7 mouse cellular contexts compared by ENCODE assay signal in the genomic region with DNA sequence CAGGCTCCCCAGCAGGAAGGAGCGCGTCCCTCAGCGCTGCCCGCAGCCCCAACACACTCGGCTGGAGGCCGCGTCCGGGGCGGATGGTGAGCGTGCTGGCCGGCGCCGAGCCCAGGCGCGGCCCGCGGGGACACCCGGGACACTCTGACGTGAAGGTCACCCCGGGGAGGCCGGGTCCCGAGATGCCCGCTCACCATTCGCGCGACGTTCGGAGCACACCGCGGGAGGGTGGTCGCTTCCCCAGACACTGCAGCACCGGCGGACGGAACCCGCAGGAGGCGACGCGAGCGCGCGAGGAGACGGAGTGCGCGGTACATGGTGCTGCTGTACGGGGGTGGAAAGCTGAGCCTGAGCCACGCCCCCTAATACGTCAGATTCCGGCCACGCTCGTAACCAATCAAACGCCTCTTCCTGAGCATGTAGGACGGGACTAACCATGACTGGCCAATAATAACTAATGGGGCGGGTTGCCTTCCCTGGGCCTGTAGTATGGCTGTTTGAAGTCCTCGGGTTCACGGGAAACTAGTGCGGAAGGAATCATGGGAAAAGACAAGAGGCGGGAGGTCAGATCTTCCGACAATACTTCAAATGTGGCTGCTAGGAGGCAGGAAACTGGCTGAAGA. TPM values are rescaled to one million over a fixed set of nuclear protein-coding genes. Genes with fewer than 3 reads are reported as not detected.
DNase-seq lines count a peak whose midpoint lies in the region; ATAC-seq lines count a peak whose summit lies in the region.

A gene (minus strand): TSS at position 379 of the 623 bp plus-strand sequence.

- no peaks in the 10 kb centered on the region for H3K9me3 ChIP-seq in embryonic facial prominence, embryonic 12.5 days
- H3K9me3 ChIP-seq in limb, embryonic 11.5 days (ENCODE audit: control insufficient read depth, low read length), result no peaks in the 10 kb centered on the region
- no peaks in the 10 kb centered on the region for H3K9me3 ChIP-seq in midbrain, embryonic 14.5 days (ENCODE audit: control insufficient read depth, low read length)

- peak; percentile 92 for DNase-seq in adrenal gland, postnatal 25 days
- peak; percentile 100 for DNase-seq in heart, adult 11 months
- DNase-seq in kidney, adult 18-20 months, result peak; percentile 96
- DNase-seq in limb, embryonic 11.5 days (ENCODE audit: low spot score), result peak; percentile 95
- DNase-seq in midbrain, embryonic 14.5 days, result peak; percentile 97
- DNase-seq in spleen, adult 18-20 months, result peak; percentile 91 to 92

- H3K27me3 ChIP-seq in embryonic facial prominence, embryonic 12.5 days, result no peaks in the 10 kb centered on the region
- H3K27me3 ChIP-seq in limb, embryonic 11.5 days (ENCODE audit: control insufficient read depth, insufficient read depth, low read length), result no peaks in the 10 kb centered on the region
- H3K27me3 ChIP-seq in midbrain, embryonic 14.5 days (ENCODE audit: control insufficient read depth, insufficient read depth, low read length), result no peaks in the 10 kb centered on the region

- peak; percentile 100 for ATAC-seq in embryonic facial prominence, embryonic 12.5 days (ENCODE audit: insufficient number of reproducible peaks, insufficient read depth, low FRiP score, low TSS enrichment)
- peak; percentile 100 for ATAC-seq in limb, embryonic 11.5 days (ENCODE audit: insufficient number of reproducible peaks, low FRiP score, low TSS enrichment, low read depth)
- ATAC-seq in midbrain, embryonic 14.5 days (ENCODE audit: low FRiP score, low TSS enrichment), result peak; percentile 100

- peak within 1 kb of the TSS; percentile 89 for H3K27ac ChIP-seq in embryonic facial prominence, embryonic 12.5 days
- peak within 1 kb of the TSS; percentile 59 for H3K27ac ChIP-seq in limb, embryonic 11.5 days (replicated peaks; ENCODE audit: low read depth, low read length)
- H3K27ac ChIP-seq in midbrain, embryonic 14.5 days (replicated peaks; ENCODE audit: low read depth, low read length), result peak within 1 kb of the TSS; percentile 85

- peak within 1 kb of the TSS; percentile 96 for H3K9ac ChIP-seq in embryonic facial prominence, embryonic 12.5 days
- H3K9ac ChIP-seq in limb, embryonic 11.5 days (ENCODE audit: low read length), result peak within 1 kb of the TSS; percentile 90
- peak within 1 kb of the TSS; percentile 92 for H3K9ac ChIP-seq in midbrain, embryonic 14.5 days (replicated peaks; ENCODE audit: low read length)

- H3K36me3 ChIP-seq in embryonic facial prominence, embryonic 12.5 days, result no peaks in the 10 kb centered on the region
- H3K36me3 ChIP-seq in limb, embryonic 11.5 days (ENCODE audit: control insufficient read depth, insufficient read depth, low read length), result no peaks in the 10 kb centered on the region
- H3K36me3 ChIP-seq in midbrain, embryonic 14.5 days (ENCODE audit: control insufficient read depth, insufficient read depth, low read length), result no peaks in the 10 kb centered on the region

- H3K4me2 ChIP-seq in embryonic facial prominence, embryonic 12.5 days (replicated peaks), result peak within 1 kb of the TSS; percentile 80
- peak within 1 kb of the TSS; percentile 75 for H3K4me2 ChIP-seq in limb, embryonic 11.5 days (ENCODE audit: low read depth, severe bottlenecking)
- peak within 1 kb of the TSS; percentile 87 for H3K4me2 ChIP-seq in midbrain, embryonic 14.5 days (ENCODE audit: low read length)

- peaks cover 7% of the 10 kb centered on the region for H3K4me1 ChIP-seq in embryonic facial prominence, embryonic 12.5 days
- peaks cover 5% of the 10 kb centered on the region; the same call in 1 of the 2 replicates for H3K4me1 ChIP-seq in limb, embryonic 11.5 days (ENCODE audit: control insufficient read depth, insufficient read depth, low read length)
- H3K4me1 ChIP-seq in midbrain, embryonic 14.5 days (ENCODE audit: control insufficient read depth, insufficient read depth, low read length), result peaks cover 7% of the 10 kb centered on the region

- 1% methylated on average over 58 of the region's 58 CpGs for WGBS in embryonic facial prominence, embryonic 12.5 days
- WGBS in limb, embryonic 11.5 days, result under 1% methylated on average over 58 of the region's 58 CpGs
- WGBS in midbrain, embryonic 14.5 days, result under 1% methylated on average over 58 of the region's 58 CpGs

- peak within 1 kb of the TSS; percentile 93 for H3K4me3 ChIP-seq in embryonic facial prominence, embryonic 12.5 days
- H3K4me3 ChIP-seq in limb, embryonic 11.5 days (ENCODE audit: low read depth, low read length), result peak within 1 kb of the TSS; percentile 89
- peak within 1 kb of the TSS; percentile 95 for H3K4me3 ChIP-seq in midbrain, embryonic 14.5 days (replicated peaks; ENCODE audit: low read depth, low read length)

RNA-seq across cellular contexts. Expression of the gene that starts here (rescaled TPM):
- total RNA-seq in adrenal gland, postnatal 25 days (2021), result 152 and 184 TPM in 2 replicates
- polyA plus RNA-seq in embryonic facial prominence, embryonic 12.5 days (2016; fragmentation: Nextera tagmentation; extraction: Ambion mirVana), result 89.0 and 101 TPM in 2 replicates
- polyA plus RNA-seq in limb, embryonic 11.5 days (2014; fragmentation: Nextera tagmentation; extraction: Ambion mirVana), result 114 and 118 TPM in 2 replicates
- polyA plus RNA-seq in midbrain, embryonic 14.5 days (2014; fragmentation: Nextera tagmentation; extraction: Ambion mirVana), result 81.5 and 87.7 TPM in 2 replicates

Comparison
In these comparisons a context has a peak if more than half of its experiments do, and no peak if none do; other contexts are left out.
1. Peak in every context shown above with its lines: DNase-seq, ATAC-seq, H3K4me3 ChIP-seq and H3K27ac ChIP-seq.